Mouse (Mus musculus) layer of hippocampus, postnatal 10 days (tissue): Measurements from ENCODE around the gene Hoxd3. TPM values are rescaled to one million over a fixed set of nuclear protein-coding genes. Genes with fewer than 3 reads are reported as not detected.

Experiments used
- DNase-seq, 2 experiments: peaks; one replicate each; pipeline ENCODE4 v3.0.0; 2021; ENCODE audit warnings: low spot score in 2 of 2
- microRNA-seq, 2 experiments: library from miRNA; unstranded; fragments of <30 nt; microRNA quantifications; one replicate each; pipeline ENCODE4 v1.2.0; 2021
- total RNA-seq, 2 experiments: library from RNA; stranded (reverse); gene quantifications; 2 replicates each; pipeline ENCODE4 v1.2.3; 2021

Gene Hoxd3
- total RNA-seq, 2 experiments from 2014 or later = not detected

DNA sequence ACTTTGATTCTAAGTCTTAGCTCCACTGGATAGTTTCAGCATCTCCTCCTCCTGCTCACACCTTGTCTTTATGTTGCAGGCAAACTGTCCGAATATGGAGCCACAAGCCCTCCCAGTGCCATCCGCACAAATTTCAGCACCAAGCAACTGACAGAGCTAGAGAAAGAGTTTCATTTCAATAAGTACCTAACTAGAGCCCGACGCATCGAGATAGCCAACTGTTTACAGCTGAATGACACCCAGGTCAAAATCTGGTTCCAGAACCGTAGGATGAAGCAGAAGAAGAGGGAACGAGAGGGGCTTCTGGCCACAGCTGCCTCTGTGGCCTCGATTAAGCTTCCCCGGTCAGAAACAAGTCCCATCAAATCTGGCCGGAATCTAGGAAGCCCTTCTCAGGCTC is 52.2 kb downstream of the Hoxd3 start:
- DNase-seq = no peak

DNA sequence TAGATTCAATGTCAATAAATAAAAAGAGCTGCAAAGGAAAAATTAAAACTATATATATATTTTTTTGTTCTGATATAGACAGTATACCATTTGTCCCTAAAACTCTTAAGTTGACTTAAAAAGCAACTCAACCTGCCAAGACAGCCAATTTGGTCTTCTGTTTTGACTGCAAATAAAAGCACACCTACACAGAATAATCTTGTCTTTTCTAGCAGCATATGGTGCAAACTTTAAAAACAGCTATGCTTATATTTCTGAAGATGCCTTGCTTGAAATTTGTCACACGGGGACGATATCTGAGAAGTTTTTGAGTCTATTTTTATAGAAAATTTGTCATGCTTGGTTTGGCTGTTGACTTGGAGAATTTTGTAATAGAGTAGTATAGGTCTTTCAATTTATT is 62.6 kb downstream of the Hoxd3 start:
- DNase-seq = no peak

DNA sequence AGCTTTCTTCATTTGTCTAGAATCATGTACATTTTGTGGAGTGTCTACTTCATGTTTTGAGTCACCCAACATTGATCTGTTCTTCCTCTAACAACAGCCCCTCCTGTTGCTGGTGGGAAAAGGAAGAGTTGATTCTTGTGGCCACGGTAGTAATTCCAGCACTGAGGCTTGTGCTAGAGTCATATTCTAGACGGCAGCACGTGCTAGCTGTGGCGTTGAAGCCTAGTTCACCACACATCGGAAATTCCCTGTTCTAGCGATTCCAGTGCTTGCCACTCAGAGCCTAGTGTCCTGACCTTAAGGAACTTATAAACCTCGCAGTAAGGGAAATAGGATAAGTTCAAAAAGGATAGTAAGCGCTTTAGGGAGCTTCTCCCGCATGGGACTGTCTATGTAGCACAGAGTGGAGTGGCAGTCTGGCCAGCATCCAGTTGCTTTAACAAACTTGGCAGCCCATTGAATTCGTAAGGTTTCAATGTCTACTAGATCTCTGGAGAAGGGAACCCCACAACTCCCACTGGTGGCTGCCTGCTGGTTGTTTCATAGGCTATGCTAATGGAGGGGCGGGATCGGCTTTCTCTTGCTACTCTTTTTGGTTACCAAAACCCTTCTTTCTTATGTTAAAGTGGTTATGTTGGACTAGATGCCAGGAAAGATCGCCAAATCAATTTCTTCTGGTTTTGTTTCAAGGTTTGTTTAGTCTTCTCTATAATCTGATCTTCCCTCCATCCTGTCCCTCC is 66.0 kb downstream of the Hoxd3 start:
- no peak for DNase-seq

DNA sequence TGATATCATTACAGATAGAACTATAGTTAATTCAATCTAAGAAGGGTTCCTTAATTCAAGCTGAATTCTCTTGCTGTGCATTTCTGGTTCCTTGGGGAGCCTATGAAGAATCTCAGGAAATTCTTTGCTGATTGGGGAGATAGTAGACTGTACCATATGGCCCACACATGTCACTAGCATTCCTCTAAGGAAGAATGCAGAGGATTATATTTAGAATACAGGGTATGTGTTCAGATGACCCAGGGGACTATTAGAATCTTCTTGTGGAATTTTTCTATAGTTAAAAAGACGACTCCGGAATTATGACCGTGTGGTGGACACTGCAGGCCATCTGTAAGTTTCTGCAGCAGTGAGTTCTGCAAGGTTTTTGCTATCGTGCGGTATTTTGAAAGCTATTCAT is 69.7 kb downstream of the Hoxd3 start:
- DNase-seq = no peak

DNA sequence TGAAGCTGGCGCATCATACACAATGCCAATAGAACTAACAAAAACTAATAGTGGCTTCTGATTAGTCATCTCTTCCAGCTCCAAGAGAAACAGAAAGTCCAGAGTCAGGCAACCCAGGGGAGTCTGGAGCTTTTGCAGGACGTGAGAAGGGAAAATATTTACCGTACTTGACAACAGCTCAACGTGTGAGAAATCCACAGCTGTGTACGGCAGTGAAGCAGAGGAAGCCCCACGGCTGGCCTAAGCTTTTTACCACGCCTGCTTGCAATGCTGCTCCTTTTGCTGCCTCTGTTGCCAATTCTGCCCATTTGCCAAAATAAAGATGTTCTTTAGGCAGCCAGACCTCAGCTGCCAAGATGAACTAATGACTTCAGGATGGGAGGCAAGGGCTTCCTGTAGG is 83.8 kb downstream of the Hoxd3 start:
- no peak for DNase-seq

Small RNA genes lying within 50 kb of the gene (microRNA-seq; reads per million reads assigned to microRNA genes)
- gene Gm44463 (0 reads per million in 2 experiments), gene Mir10b (23.1 to 26.4 reads per million in 2 experiments)

Other genes with a start within 250 kb of the Hoxd3 start
- 10 to 100 TPM; 52.2 to 63.7 TPM for gene Lnpk, start 132.5 kb upstream of the Hoxd3 start, total RNA-seq
- gene Evx2, start 52.4 kb upstream of the Hoxd3 start, total RNA-seq = not detected
- gene Hoxd13, start 43.6 kb upstream of the Hoxd3 start, total RNA-seq = not detected
- gene Hoxd12, start 36.9 kb upstream of the Hoxd3 start, total RNA-seq = not detected
- gene Hoxd11, start 32.4 kb upstream of the Hoxd3 start, total RNA-seq = not detected
- gene Hoxd10, start 20.0 kb upstream of the Hoxd3 start, total RNA-seq = not detected
- gene Hoxd9, start 14.2 kb upstream of the Hoxd3 start, total RNA-seq = not detected
- under 1 TPM in 1 of 2 experiments, not detected in 1; 0.23 TPM for gene Hoxd8, start 7.3 kb upstream of the Hoxd3 start, total RNA-seq
- not detected for gene Hoxd4, start within 50 bp of the Hoxd3 start, total RNA-seq
- gene Gm28230, start 14.8 kb downstream of the Hoxd3 start, total RNA-seq = not detected
- gene Hoxd1, start 51.1 kb downstream of the Hoxd3 start, total RNA-seq = not detected
- 10 to 100 TPM; 54.4 to 63.7 TPM for gene Mtx2, start 113.9 kb downstream of the Hoxd3 start, total RNA-seq